Mouse (Mus musculus) heart, adult 2 months (tissue): Measurements from ENCODE around the gene Fam149b.
"Not testable (repeated sequence)": the region's sequence is repeated elsewhere in the genome, so short reads cannot be mapped to it uniquely, and the experiment has no call there.

ENCODE experiments used
- CTCF ChIP-seq: fragments of 200-600 bp; IDR thresholded peaks from 2 replicates; pipeline ENCODE4 v1.8.1; 2022; ENCODE audit warnings: antibody characterized with exemption, mild to moderate bottlenecking, moderate library complexity
- EP300 ChIP-seq: fragments of 200-500 bp; IDR thresholded peaks from 2 replicates; pipeline ENCODE4 v1.6.1; 2011; ENCODE audit warnings: low read depth, low read length, control low read depth; ENCODE audit not compliant: insufficient read depth
- POLR2A ChIP-seq: fragments of 200-500 bp; IDR thresholded peaks from 2 replicates; pipeline ENCODE4 v1.6.1; 2011; ENCODE audit warnings: mild to moderate bottlenecking, low read depth, low read length, control low read depth; ENCODE audit not compliant: insufficient read depth

- not testable (repeated sequence) for TF ChIP-seq EP300, POLR2A
- TF ChIP-seq CTCF: peak; percentile 23
These were observed 42.9 kb upstream of the Fam149b start for GRCm38 (mm10) chr14:20305085-20305484.
